Mouse (Mus musculus) cerebellum, postnatal 10 days (tissue): ENCODE measurements at regions not wholly inside any gene's neighbourhood (a gene's known extent, or its start where the extent isn't known, plus 50 kb on each side); places are given as distances from the start of the nearest gene placed in this dataset.

Experiments
- DNase-seq, 2 experiments: peaks; one replicate each; pipeline ENCODE4 v3.0.0; 2021; ENCODE audit warnings: mixed read lengths in 2 of 2

- DNase-seq, result no peak
Measured at GRCm38 (mm10) chr10:102943156-102943555, 86.9 kb downstream of the Alx1 start.

GRCm38 (mm10) chr10:102940823-102941519 is 89.0 kb downstream of the Alx1 start:
- no peak for DNase-seq

GRCm38 (mm10) chr10:102931445-102931844 is 98.6 kb downstream of the Alx1 start:
- no peak for DNase-seq

- no peak for DNase-seq
Measured at GRCm38 (mm10) chr10:102928651-102929050, 101.4 kb downstream of the Alx1 start.

- no peak for DNase-seq
Measured at GRCm38 (mm10) chr10:102897368-102897767, 132.6 kb downstream of the Alx1 start.

- DNase-seq, result no peak
Measured at GRCm38 (mm10) chr10:102895952-102896351, 134.1 kb downstream of the Alx1 start.

GRCm38 (mm10) chr10:102892373-102892772 is 137.6 kb downstream of the Alx1 start:
- no peak for DNase-seq

GRCm38 (mm10) chr10:102889709-102890108 is 140.3 kb downstream of the Alx1 start:
- DNase-seq, result peak in 1 of 2 experiments; percentile 2

GRCm38 (mm10) chr10:102881824-102882438 is 148.1 kb downstream of the Alx1 start:
- no peak for DNase-seq

GRCm38 (mm10) chr10:102878010-102878409 is 152.0 kb downstream of the Alx1 start:
- peak; percentile 53 to 75 for DNase-seq

- no peak for DNase-seq
Measured at GRCm38 (mm10) chr10:102876946-102877345, 153.1 kb downstream of the Alx1 start.

GRCm38 (mm10) chr10:102866920-102867319 is 163.1 kb downstream of the Alx1 start:
- peak; percentile 8 to 12 for DNase-seq

- DNase-seq, result peak in 1 of 2 experiments; percentile 5
Measured at GRCm38 (mm10) chr10:102836567-102837224, 193.3 kb downstream of the Alx1 start.

- DNase-seq, result peak; percentile 10 to 31
Measured at GRCm38 (mm10) chr10:102835814-102836213, 194.2 kb downstream of the Alx1 start.

- DNase-seq, result no peak
Measured at GRCm38 (mm10) chr10:102829606-102830005, 200.4 kb downstream of the Alx1 start.

- DNase-seq, result peak in 1 of 2 experiments; percentile 11
Measured at GRCm38 (mm10) chr10:102823434-102823833, 206.6 kb downstream of the Alx1 start.

- DNase-seq, result peak; percentile 57 to 60
Measured at GRCm38 (mm10) chr10:102801391-102801790, 228.6 kb downstream of the Alx1 start.

GRCm38 (mm10) chr10:102779243-102779642 is 250.8 kb downstream of the Alx1 start:
- no peak for DNase-seq

GRCm38 (mm10) chr10:102763696-102764095 is 251.7 kb downstream of the Rassf9 start:
- DNase-seq, result no peak

- no peak for DNase-seq
Measured at GRCm38 (mm10) chr10:102762378-102762777, 250.4 kb downstream of the Rassf9 start.

- DNase-seq, result peak; percentile 43 to 61
Measured at GRCm38 (mm10) chr10:102735207-102735606, 223.2 kb downstream of the Rassf9 start.

GRCm38 (mm10) chr10:102732420-102732819 is 220.4 kb downstream of the Rassf9 start:
- no peak for DNase-seq

GRCm38 (mm10) chr10:102712263-102712662 is 200.2 kb downstream of the Rassf9 start:
- DNase-seq, result no peak

GRCm38 (mm10) chr10:102705848-102706247 is 193.8 kb downstream of the Rassf9 start:
- DNase-seq, result no peak
